ENCODE assay signal across 8 mouse cellular contexts in genomic region chr2:26628792-26629437, GRCm38 (mm10). TPM values are rescaled to one million over a fixed set of nuclear protein-coding genes. Genes with fewer than 3 reads are reported as not detected.
DNase-seq lines count a peak whose midpoint lies in the region; ATAC-seq and TF ChIP-seq lines count a peak whose summit lies in the region.

No protein-coding gene starts in this region.

- peak overlapping the region; percentile 71 for H3K4me3 ChIP-seq in kidney, embryonic 16.5 days (ENCODE audit: low read length)
- peak overlapping the region; percentile 82 for H3K4me3 ChIP-seq in midbrain, embryonic 10.5 days

- DNase-seq in kidney, postnatal 10 days, result no peak
- DNase-seq in brain, embryonic 14.5 days (ENCODE audit: low read depth), result peak; percentile 55
- peak; percentile 54 for DNase-seq in midbrain, embryonic 10.5 days (ENCODE audit: low spot score)
- DNase-seq in adrenal gland, postnatal 25 days, result no peak
- DNase-seq in ovary, postnatal 36 days (ENCODE audit: low spot score), result no peak
- no peak for DNase-seq in ovary, postnatal 10 days (ENCODE audit: low spot score)

- no peak for TF ChIP-seq CTCF in brain, embryonic 14.5 days (IDR thresholded peaks at IDR 0.05; ENCODE audit: borderline replicate concordance, extremely low read depth, insufficient read depth, insufficient read length)

- TF ChIP-seq POLR2A in brain, embryonic 14.5 days (IDR thresholded peaks at IDR 0.05; ENCODE audit: borderline replicate concordance, extremely low read depth, insufficient read depth, insufficient read length, poor library complexity, severe bottlenecking), result no peak

- H3K4me1 ChIP-seq in kidney, embryonic 16.5 days (ENCODE audit: insufficient read depth, low read length), result peaks cover 23% of the 10 kb centered on the region
- peaks cover 50% of the 10 kb centered on the region for H3K4me1 ChIP-seq in midbrain, embryonic 10.5 days

- H3K27ac ChIP-seq in kidney, embryonic 16.5 days (ENCODE audit: low read length), result peak overlapping the region; percentile 63; the same call in 1 of the 2 replicates
- peak overlapping the region; percentile 93 for H3K27ac ChIP-seq in midbrain, embryonic 10.5 days (replicated peaks)

- H3K36me3 ChIP-seq in kidney, embryonic 16.5 days (ENCODE audit: insufficient read depth, low read length), result no peaks in the 10 kb centered on the region
- peaks cover 22% of the 10 kb centered on the region for H3K36me3 ChIP-seq in midbrain, embryonic 10.5 days

- peak overlapping the region; percentile 98 for H3K4me2 ChIP-seq in kidney, embryonic 16.5 days (replicated peaks; ENCODE audit: low read depth, low read length)

- H3K9me3 ChIP-seq in kidney, embryonic 16.5 days (ENCODE audit: low read length), result no peaks in the 10 kb centered on the region
- no peaks in the 10 kb centered on the region for H3K9me3 ChIP-seq in midbrain, embryonic 10.5 days (replicated peaks)

- ATAC-seq in kidney, embryonic 16.5 days (ENCODE audit: low FRiP score, low TSS enrichment), result peak; percentile 39
- peak; percentile 22 to 50 for ATAC-seq in hematopoietic stem cell, adult 5-6 weeks (replicated peaks in 1 of 2; ENCODE audit: insufficient read depth in 1 of 2, low FRiP score in 2 of 2, low TSS enrichment in 1 of 2, low read depth in 1 of 2, poor library complexity in 2 of 2, severe bottlenecking in 2 of 2)

- peak overlapping the region; percentile 93 for H3K9ac ChIP-seq in kidney, embryonic 16.5 days (replicated peaks; ENCODE audit: low read length)

- H3K27me3 ChIP-seq in kidney, embryonic 16.5 days (ENCODE audit: insufficient read depth, low read length), result no peaks in the 10 kb centered on the region
- peaks cover 15% of the 10 kb centered on the region for H3K27me3 ChIP-seq in midbrain, embryonic 10.5 days (ENCODE audit: low read depth, poor library complexity, severe bottlenecking)

- WGBS in kidney, embryonic 16.5 days, result 17% methylated on average over 5 of the region's 5 CpGs
- WGBS in midbrain, embryonic 10.5 days, result 20% methylated on average over 5 of the region's 5 CpGs

RNA-seq across cellular contexts. Expression of gene Fam69b, which starts 0.7 kb away (rescaled TPM):
- polyA plus RNA-seq in kidney, embryonic 16.5 days (2015; fragmentation: Nextera tagmentation; extraction: Ambion mirVana), result 39.3 and 40.3 TPM in 2 replicates
- polyA plus RNA-seq in brain, embryonic 14.5 days (2012; rRNA removed), result 119 and 133 TPM in 2 replicates
- 28.3 and 57.6 TPM in 2 replicates for total RNA-seq in hematopoietic stem cell, adult 5-6 weeks (2017)
- polyA plus RNA-seq in midbrain, embryonic 10.5 days (2016; fragmentation: Nextera tagmentation; extraction: Ambion mirVana), result 36.4 and 51.4 TPM in 2 replicates
- total RNA-seq in adrenal gland, postnatal 25 days (2021), result 6.6 and 9.8 TPM in 2 replicates

RNA-seq across cellular contexts. Expression of gene Agpat2, which starts 24.7 kb away (rescaled TPM):
- 53.0 and 57.0 TPM in 2 replicates for polyA plus RNA-seq in kidney, embryonic 16.5 days (2015; fragmentation: Nextera tagmentation; extraction: Ambion mirVana)
- 5.5 and 6.1 TPM in 2 replicates for polyA plus RNA-seq in brain, embryonic 14.5 days (2012; rRNA removed)
- 49.6 and 81.5 TPM in 2 replicates for total RNA-seq in hematopoietic stem cell, adult 5-6 weeks (2017)
- 9.0 and 10.6 TPM in 2 replicates for polyA plus RNA-seq in midbrain, embryonic 10.5 days (2016; fragmentation: Nextera tagmentation; extraction: Ambion mirVana)
- 290 and 352 TPM in 2 replicates for total RNA-seq in adrenal gland, postnatal 25 days (2021)

RNA-seq across cellular contexts. Expression of gene Lcn4, which starts 42.2 kb away (rescaled TPM):
- polyA plus RNA-seq in kidney, embryonic 16.5 days (2015; fragmentation: Nextera tagmentation; extraction: Ambion mirVana), result not detected in 2 replicates
- not detected in 2 replicates for polyA plus RNA-seq in brain, embryonic 14.5 days (2012; rRNA removed)
- total RNA-seq in hematopoietic stem cell, adult 5-6 weeks (2017), result not detected in 2 replicates
- polyA plus RNA-seq in midbrain, embryonic 10.5 days (2016; fragmentation: Nextera tagmentation; extraction: Ambion mirVana), result not detected in 2 replicates
- not detected in 2 replicates for total RNA-seq in adrenal gland, postnatal 25 days (2021)

RNA-seq across cellular contexts. Expression of gene Gm20532, which starts 42.5 kb away (rescaled TPM):
- not detected in 2 replicates for polyA plus RNA-seq in kidney, embryonic 16.5 days (2015; fragmentation: Nextera tagmentation; extraction: Ambion mirVana)
- polyA plus RNA-seq in brain, embryonic 14.5 days (2012; rRNA removed), result not detected in 2 replicates
- total RNA-seq in hematopoietic stem cell, adult 5-6 weeks (2017), result 0.88 TPM in 1 of 2 replicates, not detected in the other
- not detected in 2 replicates for polyA plus RNA-seq in midbrain, embryonic 10.5 days (2016; fragmentation: Nextera tagmentation; extraction: Ambion mirVana)
- total RNA-seq in adrenal gland, postnatal 25 days (2021), result not detected in 2 replicates

RNA-seq across cellular contexts. Expression of gene Egfl7, which starts 49.1 kb away (rescaled TPM):
- polyA plus RNA-seq in kidney, embryonic 16.5 days (2015; fragmentation: Nextera tagmentation; extraction: Ambion mirVana), result 257 and 266 TPM in 2 replicates
- polyA plus RNA-seq in brain, embryonic 14.5 days (2012; rRNA removed), result 139 and 192 TPM in 2 replicates
- total RNA-seq in hematopoietic stem cell, adult 5-6 weeks (2017), result 145 and 179 TPM in 2 replicates
- 68.5 and 85.7 TPM in 2 replicates for polyA plus RNA-seq in midbrain, embryonic 10.5 days (2016; fragmentation: Nextera tagmentation; extraction: Ambion mirVana)
- 159 and 211 TPM in 2 replicates for total RNA-seq in adrenal gland, postnatal 25 days (2021)

Comparison
In these comparisons a context has a peak if more than half of its experiments do, and no peak if none do; other contexts are left out.
1. DNase-seq: peak in brain, embryonic 14.5 days (single experiment) and midbrain, embryonic 10.5 days (single experiment); none in kidney, postnatal 10 days (single experiment), adrenal gland, postnatal 25 days (single experiment), ovary, postnatal 36 days (single experiment) and ovary, postnatal 10 days (single experiment).